ENCODE assay signal across 8 mouse cellular contexts in the genomic region with DNA sequence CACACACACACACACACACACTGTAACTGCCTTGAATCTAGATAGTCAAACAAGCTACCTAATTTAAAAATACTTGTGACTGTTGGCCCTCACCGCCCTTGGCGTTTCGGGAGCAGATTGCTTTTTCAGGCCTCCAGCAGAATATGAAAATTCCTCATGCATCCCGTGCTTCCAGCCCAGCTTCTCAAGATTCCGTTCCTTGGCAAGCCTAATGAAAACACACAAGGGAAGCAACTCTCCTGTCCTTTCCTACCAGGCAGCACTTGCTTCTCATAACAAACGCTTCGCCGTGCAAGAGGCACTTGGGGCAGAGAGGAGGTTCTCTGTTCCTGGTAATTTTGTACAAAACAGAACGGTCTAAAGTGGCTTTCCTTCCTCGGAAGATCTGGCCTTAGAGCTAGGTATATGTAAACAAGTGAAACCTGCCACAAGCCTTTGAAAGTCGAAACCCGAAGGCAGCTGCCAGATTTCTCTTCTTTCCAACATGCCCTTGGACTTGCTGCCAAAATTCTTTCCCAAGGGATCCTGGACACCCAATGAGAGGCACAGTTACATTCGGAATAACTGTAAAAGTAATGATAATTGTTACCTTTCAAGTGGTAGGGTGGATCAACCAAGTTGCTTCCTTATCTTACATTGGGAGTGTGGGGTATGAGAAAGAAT.
DNase-seq lines count a peak whose midpoint lies in the region; ATAC-seq and TF ChIP-seq lines count a peak whose summit lies in the region.
"Had no signal": no experiment of that assay in that cellular context is flagged by ENCODE, and none has a peak within 500 bp of the region (broad histone marks: within the 10 kb centered on the region; RNA-seq: fewer than 3 reads in every experiment).

No protein-coding gene starts in this region.

- no peak for TF ChIP-seq CTCF in intestine, postnatal 0 days (IDR thresholded peaks at IDR 0.05; ENCODE audit: low read depth)

- peak; percentile 34 for DNase-seq in adrenal gland, postnatal 25 days
- DNase-seq in lung, postnatal 4 days, result peak; percentile 18 to 37
- DNase-seq in thymus, adult 18-20 months, result no peak

- H3K4me3 ChIP-seq in intestine, embryonic 15.5 days (replicated peaks), result no peak overlapping the region
- H3K4me3 ChIP-seq in intestine, postnatal 0 days (ENCODE audit: low read depth, low read length), result no peak overlapping the region
- H3K4me3 ChIP-seq in heart, embryonic 12.5 days, result no peak overlapping the region
- no peak overlapping the region for H3K4me3 ChIP-seq in midbrain, embryonic 15.5 days
- H3K4me3 ChIP-seq: erythroblast, embryonic 14.5 days had no signal

- H3K27me3 ChIP-seq in intestine, embryonic 15.5 days (replicated peaks), result no peaks in the 10 kb centered on the region
- H3K27me3 ChIP-seq in intestine, postnatal 0 days (replicated peaks; ENCODE audit: control insufficient read depth, insufficient read depth, low read length), result no peaks in the 10 kb centered on the region
- H3K27me3 ChIP-seq in heart, embryonic 12.5 days (replicated peaks), result no peaks in the 10 kb centered on the region
- no peaks in the 10 kb centered on the region for H3K27me3 ChIP-seq in midbrain, embryonic 15.5 days (replicated peaks)

- WGBS in intestine, embryonic 15.5 days, result 47% methylated on average over 13 of the region's 13 CpGs
- WGBS in intestine, postnatal 0 days, result 59% methylated on average over 13 of the region's 13 CpGs
- WGBS in heart, embryonic 12.5 days, result 61% methylated on average over 13 of the region's 13 CpGs
- WGBS in midbrain, embryonic 15.5 days, result 73% methylated on average over 13 of the region's 13 CpGs

- 0 out of 2 replicates have a peak overlapping the region, but pooled peaks have one; percentile 13 for H3K27ac ChIP-seq in intestine, embryonic 15.5 days
- H3K27ac ChIP-seq in intestine, postnatal 0 days (ENCODE audit: low read depth, low read length), result no peak overlapping the region
- peak overlapping the region; percentile 31; the same call in 1 of the 2 replicates for H3K27ac ChIP-seq in heart, embryonic 12.5 days (ENCODE audit: poor library complexity, severe bottlenecking)
- H3K27ac ChIP-seq in midbrain, embryonic 15.5 days, result no peak overlapping the region

- no peak overlapping the region for H3K4me2 ChIP-seq in intestine, embryonic 15.5 days (replicated peaks)
- no peak overlapping the region for H3K4me2 ChIP-seq in intestine, postnatal 0 days (replicated peaks; ENCODE audit: low read depth)
- H3K4me2 ChIP-seq in heart, embryonic 12.5 days, result no peak overlapping the region
- no peak overlapping the region for H3K4me2 ChIP-seq in midbrain, embryonic 15.5 days

- no peak for ATAC-seq in intestine, embryonic 15.5 days
- ATAC-seq in intestine, postnatal 0 days, result no peak
- ATAC-seq in heart, embryonic 12.5 days (ENCODE audit: insufficient number of reproducible peaks, low FRiP score), result no peak
- ATAC-seq in midbrain, embryonic 15.5 days (replicated peaks), result no peak

- no peaks in the 10 kb centered on the region for H3K36me3 ChIP-seq in intestine, embryonic 15.5 days
- H3K36me3 ChIP-seq in intestine, postnatal 0 days (ENCODE audit: control insufficient read depth, insufficient read depth), result no peaks in the 10 kb centered on the region
- H3K36me3 ChIP-seq in heart, embryonic 12.5 days, result no peaks in the 10 kb centered on the region
- no peaks in the 10 kb centered on the region for H3K36me3 ChIP-seq in midbrain, embryonic 15.5 days (replicated peaks)

- H3K9me3 ChIP-seq in intestine, embryonic 15.5 days, result no peaks in the 10 kb centered on the region
- no peaks in the 10 kb centered on the region for H3K9me3 ChIP-seq in intestine, postnatal 0 days (ENCODE audit: control insufficient read depth)
- H3K9me3 ChIP-seq in heart, embryonic 12.5 days (replicated peaks), result peaks cover 4% of the 10 kb centered on the region; the same call in 1 of the 2 replicates
- H3K9me3 ChIP-seq in midbrain, embryonic 15.5 days, result no peaks in the 10 kb centered on the region

- H3K9ac ChIP-seq in intestine, embryonic 15.5 days, result no peak overlapping the region
- H3K9ac ChIP-seq in intestine, postnatal 0 days (ENCODE audit: low read depth, low read length), result no peak overlapping the region
- no peak overlapping the region for H3K9ac ChIP-seq in heart, embryonic 12.5 days
- no peak overlapping the region for H3K9ac ChIP-seq in midbrain, embryonic 15.5 days

- H3K4me1 ChIP-seq in intestine, embryonic 15.5 days (replicated peaks), result no peaks in the 10 kb centered on the region
- H3K4me1 ChIP-seq in intestine, postnatal 0 days (replicated peaks; ENCODE audit: control insufficient read depth, insufficient read depth, low read length), result no peaks in the 10 kb centered on the region
- peaks cover 14% of the 10 kb centered on the region; the same call in 1 of the 2 replicates for H3K4me1 ChIP-seq in heart, embryonic 12.5 days (replicated peaks)
- H3K4me1 ChIP-seq in midbrain, embryonic 15.5 days, result no peaks in the 10 kb centered on the region

Comparison
In these comparisons a context has a peak if more than half of its experiments do, and no peak if none do; other contexts are left out.
1. H3K27ac ChIP-seq: peak in intestine, embryonic 15.5 days (single experiment) and heart, embryonic 12.5 days (single experiment); none in intestine, postnatal 0 days (single experiment) and midbrain, embryonic 15.5 days (single experiment).
2. DNase-seq: peak in adrenal gland, postnatal 25 days (single experiment) and lung, postnatal 4 days (2 of 2); none in thymus, adult 18-20 months (0 of 2).